Mouse (Mus musculus): ENCODE measurements around the gene Cfap57.
"Not testable (repeated sequence)": the region's sequence is repeated elsewhere in the genome, so short reads cannot be mapped to it uniquely, and the experiment has no call there.

Gene Cfap57

DNA sequence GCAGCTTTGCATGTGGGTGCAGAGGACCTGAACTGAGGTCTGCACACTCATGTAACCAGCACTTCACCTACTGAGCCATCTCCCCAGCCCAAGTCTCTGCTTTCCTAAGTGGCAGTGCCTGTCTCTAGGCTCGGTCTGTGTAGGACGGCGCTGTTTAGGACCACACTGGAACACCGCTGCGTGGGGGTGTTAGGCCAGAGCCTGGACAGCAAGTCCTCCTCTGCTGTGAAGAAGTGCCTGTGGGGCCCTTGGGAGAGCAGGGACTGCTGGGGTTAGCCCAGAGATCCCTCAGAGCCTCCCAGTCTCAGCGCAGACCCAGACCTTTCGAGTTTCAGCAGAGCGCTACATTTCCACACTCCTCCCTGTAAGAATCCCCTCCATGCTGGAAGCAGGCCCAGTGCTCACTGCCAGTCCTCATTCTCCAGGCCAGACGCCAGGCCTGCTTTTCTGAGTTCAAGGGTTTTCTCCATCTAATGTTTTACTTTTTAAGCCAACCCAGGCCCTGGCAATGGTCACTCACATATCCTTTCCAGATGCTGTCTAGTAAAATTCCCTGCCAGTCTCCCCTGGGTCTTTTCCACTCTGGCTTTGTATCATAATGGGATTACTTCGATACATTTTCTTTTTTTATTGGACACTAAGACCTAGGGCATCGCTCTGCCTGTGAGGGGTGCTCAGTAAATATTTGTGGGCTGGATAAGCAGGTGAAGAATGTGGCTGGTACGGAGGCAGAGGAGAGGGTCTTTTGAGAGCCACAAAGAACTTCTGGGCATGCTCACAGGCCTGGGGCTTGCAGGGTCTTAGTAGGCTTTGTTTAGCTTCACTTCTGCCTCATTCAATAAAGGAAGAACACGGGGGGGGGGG, 56.3 kb downstream of the Cfap57 start:
- no peak for DNase-seq

DNA sequence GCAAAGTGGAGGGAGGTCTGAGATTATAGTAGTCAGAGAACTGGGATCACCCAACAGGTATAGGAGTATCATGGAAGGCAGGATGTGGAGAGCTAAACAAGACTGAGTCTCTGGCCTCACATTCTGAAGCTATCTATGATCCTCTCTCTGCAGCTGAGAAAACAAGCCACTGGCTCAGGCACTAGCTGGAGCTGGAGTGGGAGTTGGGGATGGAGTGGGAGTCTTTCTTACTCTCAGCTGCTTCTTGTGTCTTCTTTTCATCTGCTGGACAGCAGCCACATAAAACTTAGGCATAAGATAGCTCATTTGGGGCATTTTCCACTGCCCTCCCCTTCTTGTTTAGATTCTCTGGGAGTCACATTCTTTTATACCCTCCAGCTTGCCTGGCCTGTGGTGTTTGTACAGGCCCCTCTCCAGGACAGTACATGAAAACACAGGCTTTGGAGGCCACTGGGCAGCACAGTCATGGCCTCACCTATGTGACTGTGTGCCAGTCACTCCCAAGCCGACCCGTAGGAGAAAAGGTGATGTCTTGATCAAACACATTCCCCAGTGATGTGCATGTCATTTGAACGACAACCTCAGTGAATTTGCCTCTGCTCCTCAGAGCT, 67.4 kb downstream of the Cfap57 start:
- DNase-seq: no peak

DNA sequence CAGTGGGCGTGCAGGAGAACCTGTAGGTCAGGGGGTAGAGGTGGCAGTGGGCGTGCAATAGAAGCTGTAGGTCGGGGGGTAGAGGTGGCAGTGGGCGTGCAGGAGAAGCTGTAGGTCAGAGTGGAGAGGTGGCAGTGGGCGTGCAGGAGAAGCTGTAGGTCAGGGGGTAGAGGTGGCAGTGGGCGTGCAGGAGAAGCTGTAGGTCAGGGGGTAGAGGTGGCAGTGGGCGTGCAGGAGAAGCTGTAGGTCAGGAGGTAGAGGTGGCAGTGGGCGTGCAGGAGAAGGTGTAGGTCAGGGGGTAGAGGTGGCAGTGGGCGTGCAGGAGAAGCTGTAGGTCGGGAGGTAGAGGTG, 72.5 kb downstream of the Cfap57 start:
- not testable (repeated sequence) for DNase-seq

DNA sequence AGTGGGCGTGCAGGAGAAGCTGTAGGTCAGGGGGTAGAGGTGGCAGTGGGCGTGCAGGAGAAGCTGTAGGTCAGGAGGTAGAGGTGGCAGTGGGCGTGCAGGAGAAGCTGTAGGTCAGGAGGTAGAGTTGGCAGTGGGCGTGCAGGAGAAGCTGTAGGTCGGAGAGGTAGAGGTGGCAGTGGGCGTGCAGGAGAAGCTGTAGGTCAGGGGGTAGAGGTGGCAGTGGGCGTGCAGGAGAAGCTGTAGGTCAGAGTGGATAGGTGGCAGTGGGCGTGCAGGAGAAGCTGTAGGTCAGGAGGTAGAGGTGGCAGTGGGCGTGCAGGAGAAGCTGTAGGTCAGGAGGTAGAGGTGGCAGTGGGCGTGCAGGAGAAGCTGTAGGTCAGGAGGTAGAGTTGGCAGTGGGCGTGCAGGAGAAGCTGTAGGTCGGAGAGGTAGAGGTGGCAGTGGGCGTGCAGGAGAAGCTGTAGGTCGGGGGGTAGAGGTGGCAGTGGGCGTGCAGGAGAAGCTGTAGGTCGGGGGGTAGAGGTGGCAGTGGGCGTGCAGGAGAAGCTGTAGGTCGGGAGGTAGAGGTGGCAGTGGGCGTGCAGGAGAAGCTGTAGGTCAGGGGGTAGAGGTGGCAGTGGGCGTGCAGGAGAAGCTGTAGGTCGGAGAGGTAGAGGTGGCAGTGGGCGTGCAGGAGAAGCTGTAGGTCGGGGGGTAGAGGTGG, 73.0 kb downstream of the Cfap57 start:
- DNase-seq: peak; percentile 32

DNA sequence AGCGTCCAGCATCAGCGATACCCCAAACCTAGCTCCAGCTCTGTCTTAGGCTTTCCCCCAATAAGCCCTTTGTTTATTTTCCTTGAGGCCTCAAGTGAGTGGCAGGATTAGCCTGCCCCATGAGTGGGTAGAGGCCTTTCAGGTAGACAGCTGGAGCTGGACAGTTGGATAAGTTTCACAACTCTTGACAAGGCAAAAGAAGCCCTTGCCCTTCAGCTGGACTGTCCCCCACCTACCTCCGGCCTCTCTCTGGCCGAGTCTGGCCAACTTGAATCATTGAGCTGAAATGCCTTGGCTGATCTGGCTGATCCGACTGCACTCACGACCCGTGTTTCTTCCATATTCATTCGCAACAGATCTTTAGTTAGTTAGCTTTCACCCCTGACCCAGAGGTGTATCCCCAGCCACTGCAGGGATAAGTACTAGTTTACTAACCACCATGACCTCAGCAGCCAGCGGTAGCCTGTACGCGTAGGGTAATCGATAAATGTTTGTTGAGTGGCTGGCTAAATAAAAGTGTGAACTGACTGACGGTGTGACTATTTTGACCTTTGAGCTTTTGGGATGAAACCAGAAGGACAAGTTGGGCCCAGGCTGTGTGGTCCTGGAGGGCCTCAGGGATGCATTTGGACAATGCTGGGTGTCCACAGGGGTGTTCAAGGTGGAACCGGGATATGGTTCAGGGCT, 76.0 kb downstream of the Cfap57 start:
- DNase-seq: no peak

DNA sequence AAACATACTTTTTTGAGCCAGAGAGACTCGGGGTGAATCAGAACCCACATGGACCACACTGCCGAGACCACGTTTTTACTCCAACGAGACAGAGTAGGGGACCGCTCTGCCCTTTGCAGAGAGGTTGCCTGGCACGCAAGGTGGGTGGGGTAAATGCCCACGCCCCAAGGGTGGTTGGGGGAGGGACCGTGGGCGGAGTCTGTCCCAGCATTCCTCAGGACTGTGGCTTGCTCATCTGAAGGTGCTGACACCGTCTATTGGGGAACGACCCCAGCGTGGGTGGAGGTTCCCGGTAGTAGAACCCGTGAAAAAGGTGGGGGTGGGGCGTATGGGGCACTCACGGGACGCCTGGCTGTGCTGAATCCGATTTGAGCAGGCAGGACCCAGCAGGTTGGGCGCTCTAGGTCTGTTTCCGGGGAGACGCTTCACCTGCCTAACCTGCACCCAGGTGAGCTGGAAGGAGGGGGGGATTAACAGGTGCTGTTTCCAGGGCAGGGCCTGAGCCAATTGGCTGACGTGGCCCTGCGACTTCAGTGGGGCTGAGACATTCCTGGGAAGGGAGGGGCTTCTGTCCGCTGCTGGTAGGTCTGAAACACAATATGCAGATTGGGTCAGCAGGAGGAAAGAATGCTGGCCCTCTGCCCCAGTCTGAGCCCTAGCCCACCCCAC, 76.9 kb downstream of the Cfap57 start, which contains the start of gene Tmem125:
Tmem125 (minus strand) TSS at position 453 of the 669 bp plus-strand sequence.
- peak; percentile 89 for DNase-seq

DNA sequence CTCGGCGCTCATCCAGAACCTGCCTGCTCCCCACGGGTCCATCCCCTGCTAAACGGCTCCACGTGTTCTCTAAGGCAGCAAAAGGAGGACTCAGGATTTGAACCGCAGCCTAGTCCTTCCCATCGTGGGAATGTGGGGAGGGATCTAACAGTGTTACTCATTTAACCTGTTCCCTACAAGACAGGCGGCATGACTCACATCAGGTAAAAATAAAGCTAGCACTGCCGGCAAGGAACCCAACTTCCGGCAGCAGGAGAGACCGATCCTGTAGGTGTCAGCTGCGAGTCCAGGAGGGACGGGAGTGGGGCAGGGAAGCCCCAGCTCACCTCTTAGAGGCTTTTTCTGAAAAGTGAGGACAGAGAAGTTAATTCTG, 77.4 kb downstream of the Cfap57 start:
- DNase-seq: peak; percentile 61

DNA sequence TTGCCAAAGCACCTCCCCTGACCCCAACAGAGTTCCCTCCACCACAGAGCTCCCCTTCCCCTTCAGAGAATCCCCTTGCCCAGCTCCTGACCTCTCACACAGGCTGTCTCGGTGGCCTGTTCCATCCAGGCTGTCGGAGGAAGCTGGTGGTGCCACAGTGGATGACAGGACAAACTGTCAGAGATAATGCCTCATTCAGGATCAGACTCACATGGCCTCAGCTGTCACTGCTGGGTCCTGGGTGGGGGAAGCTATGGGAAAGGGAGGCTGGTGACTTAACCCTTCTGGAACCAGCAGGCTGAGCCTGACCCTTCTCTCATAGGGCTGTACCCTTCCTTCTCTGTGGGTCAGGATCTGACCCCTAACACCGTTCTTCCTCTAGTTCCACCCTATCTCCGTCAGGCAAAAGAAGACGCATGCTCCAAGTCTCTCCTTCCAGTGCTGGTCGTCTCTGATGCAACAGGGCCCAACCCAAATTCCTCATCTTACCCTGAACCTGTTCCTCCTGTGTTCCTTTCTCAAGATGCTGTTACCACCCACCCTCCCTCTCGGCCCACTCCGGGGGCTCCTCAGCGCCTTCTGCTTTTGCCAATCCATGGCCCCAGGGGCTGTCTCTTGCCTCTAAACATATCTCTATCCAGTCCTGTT, 77.9 kb downstream of the Cfap57 start:
- peak; percentile 35 for DNase-seq

DNA sequence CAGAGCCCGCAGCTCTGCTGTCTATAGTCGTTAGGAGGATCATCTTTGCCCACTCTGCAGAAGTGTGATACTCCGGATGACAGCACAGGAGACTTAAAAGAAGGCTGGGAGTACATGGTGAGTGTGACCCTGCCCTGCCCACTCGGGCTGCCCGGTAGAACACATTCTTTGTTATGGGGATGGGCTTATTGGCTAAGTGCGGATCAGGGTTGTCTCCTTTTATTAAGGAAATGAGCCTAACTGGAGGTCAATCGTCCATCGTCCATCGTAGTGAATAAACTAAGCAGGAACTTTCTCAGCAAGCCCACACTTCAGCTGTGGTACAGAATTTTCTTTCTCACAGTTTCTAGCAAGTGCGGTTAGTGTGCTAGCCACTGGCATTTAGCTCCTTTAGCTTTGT, 80.7 kb downstream of the Cfap57 start:
- no peak for DNase-seq

DNA sequence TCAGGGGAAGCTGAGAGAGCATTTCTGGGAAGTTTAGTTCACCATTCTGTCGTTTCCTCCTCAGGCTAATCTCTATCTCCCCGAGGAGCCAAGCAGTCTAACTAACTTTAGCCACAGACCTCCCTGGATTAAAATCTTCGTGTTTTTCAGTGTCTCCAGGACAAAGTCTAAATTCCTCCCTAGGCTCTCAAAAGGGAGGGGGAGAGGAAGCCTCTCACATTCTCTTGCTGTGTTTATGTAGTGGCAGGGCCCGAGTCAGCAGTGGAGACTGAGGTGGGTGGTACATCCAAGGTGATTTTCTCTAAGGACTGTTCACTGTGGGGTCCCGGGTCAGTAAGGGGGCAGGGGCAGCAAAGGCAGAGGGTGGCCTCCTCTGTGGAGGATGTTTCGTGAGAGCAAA, 82.8 kb downstream of the Cfap57 start:
- DNase-seq: no peak

DNA sequence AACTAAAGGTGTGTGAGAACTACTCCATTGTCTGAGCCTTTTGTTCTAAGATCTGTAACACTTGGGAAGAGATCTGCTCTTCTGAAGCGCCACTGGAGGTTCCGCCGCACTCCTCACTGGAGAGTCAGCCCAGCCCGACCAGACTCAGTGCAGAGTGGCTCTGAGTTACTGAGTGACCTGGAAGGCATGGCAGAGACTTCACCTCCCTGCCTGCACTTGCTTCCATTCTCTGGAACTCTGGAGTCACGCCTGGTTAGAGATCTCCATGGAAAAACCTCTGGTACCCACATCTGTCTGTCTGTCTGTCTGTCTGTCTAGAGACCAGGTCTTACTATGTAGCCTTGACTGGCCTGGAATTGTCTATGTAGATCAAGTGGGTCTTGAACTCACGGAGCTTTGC, 85.0 kb downstream of the Cfap57 start:
- DNase-seq: no peak

DNA sequence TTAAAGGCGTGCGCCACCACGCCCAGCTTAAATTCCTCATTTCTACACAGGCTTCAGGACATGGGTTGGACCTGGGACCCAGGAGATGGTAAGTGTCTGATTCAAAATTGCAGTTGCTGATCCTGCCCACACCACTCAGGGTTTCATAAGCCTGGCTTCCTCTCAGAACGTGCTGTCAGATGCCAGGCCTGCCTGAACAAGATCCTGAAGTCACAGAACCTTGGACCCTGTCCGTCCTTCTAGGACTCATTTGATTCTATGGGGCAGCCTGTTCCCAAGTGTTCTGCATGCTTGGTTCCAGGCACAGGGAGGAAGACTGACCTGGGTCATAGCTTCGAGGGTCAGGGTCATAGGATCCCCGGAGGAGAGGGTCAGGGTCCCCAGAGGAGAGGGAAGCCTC, 87.0 kb downstream of the Cfap57 start:
- no peak for DNase-seq

DNA sequence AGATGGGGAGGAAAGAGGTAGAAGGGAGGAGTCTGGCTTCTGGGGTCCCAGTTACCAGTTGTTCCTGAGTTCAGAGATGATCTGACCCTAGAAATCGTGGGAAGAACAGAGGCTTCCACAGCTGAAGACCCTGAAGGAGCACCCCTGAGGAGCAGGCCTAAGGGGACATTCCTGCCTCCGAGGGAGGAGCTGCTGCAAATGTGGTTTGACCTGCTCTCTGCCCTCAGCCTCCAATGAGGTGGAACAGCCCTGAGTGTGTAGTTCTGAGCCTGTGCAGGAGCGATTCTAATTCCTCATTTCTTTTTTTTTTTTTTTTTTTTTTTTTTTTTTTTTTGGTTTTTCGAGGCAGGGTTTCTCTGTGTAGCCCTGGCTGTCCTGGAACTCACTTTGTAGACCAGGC, 87.4 kb downstream of the Cfap57 start:
- DNase-seq: no peak

DNA sequence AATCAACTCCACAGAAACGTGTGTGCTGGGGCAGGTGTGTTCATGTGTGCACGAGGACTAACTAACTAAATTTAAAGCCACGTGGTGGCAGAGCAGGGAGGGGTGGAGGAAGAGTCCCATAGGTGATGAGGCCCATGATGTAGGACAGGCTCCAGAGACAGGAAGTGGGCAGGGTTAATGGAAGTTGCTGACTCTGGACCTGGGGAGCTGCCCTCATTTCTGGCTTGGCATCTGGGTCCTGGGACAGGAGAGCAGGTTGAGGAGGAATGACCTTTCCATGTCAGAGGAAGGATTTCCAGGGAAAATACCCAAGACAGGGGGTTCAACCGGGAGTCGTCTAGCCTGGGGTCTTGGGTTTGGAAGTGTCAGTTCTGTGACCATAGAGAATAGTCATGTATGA, 87.9 kb downstream of the Cfap57 start:
- no peak for DNase-seq

DNA sequence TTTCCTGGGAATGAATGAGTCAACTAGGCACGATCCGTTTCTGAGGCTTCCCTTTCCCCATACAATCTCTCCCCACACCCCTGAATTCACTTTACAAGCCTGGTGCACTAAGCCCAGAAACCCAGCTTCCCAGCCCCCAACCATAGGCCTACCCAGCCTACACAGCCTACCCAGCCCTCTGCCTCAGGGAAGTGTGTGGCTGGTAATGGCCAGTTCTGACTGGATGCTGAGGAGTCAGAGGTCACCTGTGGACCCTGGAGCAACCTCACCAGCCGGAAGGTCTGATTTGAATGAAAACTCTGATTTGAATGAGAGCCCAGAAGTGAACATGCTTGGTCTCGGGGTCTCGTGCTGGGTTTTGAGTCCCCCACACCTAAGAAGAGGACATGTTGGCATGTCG, 92.9 kb downstream of the Cfap57 start:
- DNase-seq: no peak

DNA sequence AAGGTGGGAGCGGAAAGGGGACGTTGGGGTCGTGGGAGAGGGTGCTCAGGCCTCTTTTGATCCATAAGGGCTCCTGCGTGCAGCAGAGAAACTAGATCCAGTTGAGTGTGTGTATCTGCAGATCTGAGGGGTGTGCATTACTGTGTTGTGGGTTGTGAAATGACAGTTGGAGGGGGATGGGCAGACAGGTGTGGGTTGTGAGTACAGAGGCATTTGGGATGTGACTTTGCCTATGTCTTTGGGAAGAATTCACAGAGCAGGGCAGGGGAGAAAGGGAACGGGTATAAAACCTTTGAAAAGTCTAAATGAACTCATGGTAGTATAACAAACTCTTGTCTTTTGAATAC, 93.3 kb downstream of the Cfap57 start:
- peak; percentile 28 for DNase-seq

DNA sequence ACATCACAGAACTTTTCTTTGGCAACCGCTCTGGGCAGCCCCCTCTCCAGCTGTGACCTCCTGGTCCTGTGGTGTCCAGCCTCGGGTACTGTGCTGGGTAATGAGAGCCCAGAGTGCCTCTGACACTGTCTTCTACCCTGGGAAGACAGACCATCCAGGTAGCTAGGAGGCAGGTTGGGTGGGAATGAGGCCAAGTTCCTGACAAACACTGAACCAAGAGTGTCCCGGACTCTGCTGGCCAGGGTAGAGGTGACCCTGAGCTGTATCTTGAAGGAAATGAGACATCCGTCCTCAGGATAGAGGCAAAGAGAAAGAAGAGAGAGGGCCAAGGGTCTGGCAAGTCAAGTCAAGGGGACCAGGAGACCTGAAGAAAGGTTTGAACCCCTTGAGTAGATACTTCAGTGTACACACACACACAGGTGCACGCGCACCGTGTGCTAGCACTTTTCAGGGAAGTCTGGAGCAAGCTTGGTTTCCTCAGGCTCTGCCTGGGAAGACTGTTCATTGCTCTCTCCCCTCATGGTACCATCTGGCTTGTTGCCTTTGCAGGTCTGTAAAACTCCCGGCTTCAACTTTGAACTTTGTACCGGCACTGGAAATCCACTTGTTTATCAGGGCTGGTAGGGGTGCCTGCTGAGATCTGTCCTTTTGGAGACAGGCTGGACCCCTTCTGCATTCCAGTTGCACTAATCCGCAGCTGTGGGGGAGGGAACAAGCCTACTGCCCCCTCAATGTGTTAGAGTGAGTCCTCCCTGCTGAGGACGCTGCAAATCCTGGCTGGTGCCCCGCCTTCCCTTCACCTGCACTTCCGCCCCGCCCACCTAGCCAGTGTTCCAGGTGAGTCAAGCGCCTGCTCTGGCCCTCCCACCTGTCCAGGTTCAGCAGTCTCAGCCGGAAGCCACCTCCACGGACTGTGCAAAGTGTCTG, 93.9 kb downstream of the Cfap57 start, which contains the start of gene 2610528J11Rik:
2610528J11Rik (plus strand) TSS at position 592 of the 927 bp plus-strand sequence.
- DNase-seq: peak; percentile 92

DNA sequence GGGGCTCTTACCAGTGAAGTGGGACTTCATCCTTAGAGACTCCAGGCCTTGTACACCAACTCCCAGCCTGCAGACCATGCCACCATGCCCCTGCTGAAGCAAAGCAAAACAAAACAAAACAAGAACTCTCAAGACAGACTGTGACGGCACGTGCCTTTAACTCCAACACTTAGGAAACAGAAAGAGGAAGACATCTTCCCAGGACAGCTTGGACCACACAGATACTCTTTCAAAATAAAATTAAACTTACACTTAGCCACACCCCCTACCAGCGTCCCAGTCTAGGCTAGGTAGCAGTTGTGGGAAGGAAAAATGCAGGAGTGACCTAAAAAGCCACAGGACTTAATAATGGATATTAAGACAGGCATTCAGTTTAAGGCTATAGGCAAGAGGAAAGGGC, 94.8 kb downstream of the Cfap57 start:
- DNase-seq: no peak

DNA sequence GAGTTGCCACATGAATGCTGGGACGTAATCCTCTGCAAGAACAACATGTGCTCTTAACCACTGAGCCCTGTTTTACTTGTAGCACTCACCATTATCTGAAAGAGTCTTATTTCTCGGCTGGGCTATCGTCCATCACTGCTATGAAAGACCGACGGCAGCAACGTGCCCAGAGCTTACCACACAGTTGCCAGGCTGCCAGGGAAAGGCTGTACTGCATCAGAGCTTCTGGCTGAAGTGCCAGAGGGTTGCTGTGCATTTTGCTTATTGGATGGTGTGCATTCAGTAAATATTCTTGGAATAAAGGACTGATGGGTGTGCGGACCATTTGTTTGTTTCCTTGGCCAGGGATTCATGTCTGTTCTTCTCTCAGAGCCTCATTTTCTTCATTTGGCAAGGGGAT, 96.6 kb downstream of the Cfap57 start:
- DNase-seq: no peak

DNA sequence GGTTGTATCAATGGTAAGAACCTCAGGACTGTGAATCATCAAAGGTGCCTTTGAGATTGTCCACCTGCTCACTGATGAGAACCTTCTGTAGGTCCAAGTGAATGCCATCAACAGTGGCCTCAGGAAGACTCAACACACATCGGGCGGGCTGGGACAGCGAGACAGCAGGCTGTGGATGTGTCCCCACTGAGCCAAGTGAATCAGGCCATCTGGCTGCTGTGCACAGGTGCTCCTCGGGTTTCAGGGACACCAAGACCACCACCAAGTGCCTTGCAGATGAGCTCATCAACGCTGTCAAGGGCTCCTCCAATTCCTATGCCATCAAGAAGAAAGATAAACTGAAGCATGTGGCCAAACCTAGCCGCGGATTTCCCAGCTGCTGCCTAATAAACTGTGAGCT, 98.3 kb downstream of the Cfap57 start:
- no peak for DNase-seq

DNA sequence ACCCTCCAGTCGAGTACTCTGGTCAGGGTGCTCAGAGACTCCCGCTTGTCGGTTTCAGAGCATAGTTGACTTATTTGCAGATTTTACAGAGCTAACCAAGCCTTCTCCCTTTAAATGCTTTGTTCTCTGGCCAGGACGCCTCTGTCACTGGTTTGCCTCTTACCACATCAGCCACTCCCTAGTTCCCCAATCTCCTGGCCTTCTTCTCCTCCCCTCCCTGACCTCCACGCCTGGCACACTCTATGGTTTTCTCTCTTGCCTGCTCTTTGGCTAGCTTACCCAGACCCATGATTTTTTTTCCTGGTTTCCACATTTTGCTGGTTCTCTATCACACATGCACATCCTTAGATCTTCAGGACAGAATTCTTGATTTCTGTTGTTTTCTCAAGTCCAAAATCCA, 102.4 kb downstream of the Cfap57 start:
- DNase-seq: peak; percentile 48
